Mouse (Mus musculus) kidney, postnatal 36 days (tissue): ENCODE data around the gene Rbm15.
"Not testable (repeated sequence)": the region's sequence is repeated elsewhere in the genome, so short reads cannot be mapped to it uniquely, and the experiment has no call there.

ENCODE experiments used
- DNase-seq, 2 experiments: peaks; one replicate each; pipeline ENCODE4 v3.0.0; 2021 to 2022; ENCODE audit warnings: mixed read lengths in 2 of 2

Gene Rbm15

DNA sequence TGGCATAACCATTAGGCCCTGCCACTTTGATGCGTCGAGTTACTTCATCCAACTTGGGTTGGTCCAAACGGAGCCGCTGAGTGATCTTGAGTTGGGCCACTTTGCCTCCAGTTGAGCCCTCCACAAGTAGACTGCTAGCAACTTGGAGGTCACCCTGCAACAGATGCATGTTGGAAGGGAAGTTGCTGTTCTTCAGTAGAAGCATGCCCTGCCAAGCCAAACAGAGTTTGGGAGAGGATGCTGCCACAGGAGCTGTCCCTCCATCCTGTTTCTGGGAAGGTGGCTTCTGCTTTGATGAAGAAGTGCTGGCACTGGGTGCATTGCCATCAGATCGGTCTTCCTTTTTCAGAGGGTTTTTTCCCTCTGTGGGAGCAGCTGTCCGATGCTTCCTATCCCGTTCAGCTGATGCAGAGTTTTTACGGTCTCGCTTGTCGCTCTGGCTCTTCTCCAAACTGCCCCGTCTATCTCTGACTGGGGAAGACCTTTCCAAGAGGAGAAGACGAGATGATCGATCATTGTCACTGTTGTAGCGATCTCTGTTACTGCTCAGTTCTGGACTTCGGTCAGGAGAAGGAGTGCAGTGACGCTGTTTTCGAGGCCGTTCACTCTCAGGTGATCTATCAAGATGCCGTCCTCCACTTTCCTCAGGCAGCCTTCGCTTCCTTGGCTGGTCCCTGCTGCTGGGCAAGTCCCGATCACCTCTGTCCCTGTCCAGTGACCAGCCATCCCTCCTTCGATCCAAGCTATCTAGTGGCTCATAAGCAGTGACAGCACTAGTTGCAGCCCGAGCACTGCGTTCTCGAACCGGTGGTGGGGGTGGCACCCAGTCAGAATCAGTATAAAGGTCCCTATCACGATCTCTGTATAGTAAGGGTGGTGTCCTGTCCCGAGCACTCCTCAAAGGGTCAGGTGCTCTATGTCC lies 2.7 kb downstream of the Rbm15 start:
- peak; percentile 19 to 51 for DNase-seq

DNA sequence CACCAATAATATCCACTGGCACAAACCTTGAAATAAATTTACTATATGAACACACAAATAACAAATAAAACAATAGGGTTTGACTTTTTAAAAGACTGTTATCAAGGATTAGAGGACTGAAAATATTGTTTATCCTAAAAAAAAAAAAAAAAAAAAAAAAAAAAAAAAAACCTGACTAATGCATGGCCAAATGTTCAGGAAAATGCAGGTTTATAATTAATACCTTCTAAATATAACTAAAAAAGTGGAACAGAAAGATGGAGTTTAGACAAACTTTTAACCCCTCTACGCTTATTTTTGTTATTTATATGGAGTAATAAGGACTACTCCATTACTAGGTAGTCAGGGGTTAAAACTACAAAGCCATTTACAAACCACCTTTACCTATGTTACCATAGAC lies 7.0 kb downstream of the Rbm15 start:
- no peak for DNase-seq

DNA sequence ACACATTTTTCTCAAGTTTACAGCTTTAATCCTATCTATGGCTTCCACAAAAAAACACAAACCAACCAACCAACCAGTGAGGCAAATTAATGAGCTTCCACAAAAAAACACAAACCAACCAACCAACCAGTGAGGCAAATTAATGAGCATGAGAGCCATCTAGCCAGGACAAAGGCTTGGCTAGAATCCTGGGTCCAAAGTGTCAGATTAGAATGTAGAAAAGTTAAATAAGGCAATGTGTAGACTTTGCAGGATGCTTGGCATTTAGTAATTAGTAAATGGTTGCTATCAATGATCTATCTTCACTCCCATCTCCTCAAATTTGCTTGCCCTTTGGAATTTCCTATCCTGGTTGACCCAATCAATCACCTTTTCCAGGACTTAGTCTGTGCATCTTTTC lies 11.7 kb downstream of the Rbm15 start:
- peak; percentile 38 to 54 for DNase-seq

DNA sequence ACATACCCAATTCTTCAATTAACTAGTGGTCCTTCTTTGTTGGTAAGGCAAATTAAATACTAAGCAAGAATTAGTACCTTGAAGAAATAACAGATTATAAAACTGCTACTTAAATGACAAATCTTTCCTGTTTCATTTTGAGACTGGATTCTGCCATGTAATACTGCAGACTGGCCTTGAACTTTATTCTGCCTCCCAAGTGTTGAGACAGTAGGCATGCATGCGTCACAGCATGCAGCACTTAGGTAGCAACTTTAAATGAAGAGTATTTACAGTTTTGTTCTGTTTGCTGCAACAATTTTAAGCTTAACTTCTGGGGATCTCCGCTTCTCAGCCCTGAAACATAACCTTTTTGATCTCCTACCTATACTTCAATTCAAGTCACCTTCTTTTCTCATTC lies 12.3 kb downstream of the Rbm15 start:
- no peak for DNase-seq

DNA sequence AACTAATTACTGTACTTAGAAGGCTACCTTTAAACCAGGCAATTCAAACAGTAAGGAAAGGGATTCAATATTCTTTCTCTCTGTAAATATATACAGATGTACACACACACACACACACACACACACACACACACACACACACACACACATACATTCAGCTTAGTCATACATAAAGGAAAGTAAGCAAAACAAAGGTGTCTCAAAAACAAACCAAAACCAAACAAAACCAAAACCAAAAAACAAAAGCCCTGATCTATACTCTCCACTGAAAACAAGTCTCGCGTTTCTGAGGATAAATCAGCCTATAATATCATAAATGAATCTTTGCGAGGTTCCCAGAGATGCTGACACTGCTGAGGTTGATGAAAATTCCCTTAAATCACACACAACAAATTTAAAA lies 16.1 kb downstream of the Rbm15 start:
- DNase-seq, result no peak

DNA sequence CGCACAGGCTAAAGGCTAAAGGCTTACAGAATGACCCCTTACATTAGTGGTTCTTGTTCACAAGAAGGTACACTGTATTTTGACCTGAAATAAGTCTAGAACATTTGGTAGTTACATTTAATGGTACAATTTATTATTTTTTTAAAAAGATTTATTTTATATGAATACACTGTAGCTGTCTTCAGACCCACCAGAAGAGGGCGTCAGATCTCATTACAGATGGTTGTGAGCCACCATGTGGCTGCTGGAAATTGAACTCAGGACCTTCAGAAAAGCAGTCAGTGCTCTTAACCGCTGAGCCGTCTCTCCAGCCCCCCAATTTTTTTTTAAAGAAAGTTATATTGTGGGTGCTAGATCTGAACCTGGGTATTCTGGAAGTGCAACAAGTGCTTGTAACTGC lies 36.6 kb downstream of the Rbm15 start:
- not testable (repeated sequence) for DNase-seq

DNA sequence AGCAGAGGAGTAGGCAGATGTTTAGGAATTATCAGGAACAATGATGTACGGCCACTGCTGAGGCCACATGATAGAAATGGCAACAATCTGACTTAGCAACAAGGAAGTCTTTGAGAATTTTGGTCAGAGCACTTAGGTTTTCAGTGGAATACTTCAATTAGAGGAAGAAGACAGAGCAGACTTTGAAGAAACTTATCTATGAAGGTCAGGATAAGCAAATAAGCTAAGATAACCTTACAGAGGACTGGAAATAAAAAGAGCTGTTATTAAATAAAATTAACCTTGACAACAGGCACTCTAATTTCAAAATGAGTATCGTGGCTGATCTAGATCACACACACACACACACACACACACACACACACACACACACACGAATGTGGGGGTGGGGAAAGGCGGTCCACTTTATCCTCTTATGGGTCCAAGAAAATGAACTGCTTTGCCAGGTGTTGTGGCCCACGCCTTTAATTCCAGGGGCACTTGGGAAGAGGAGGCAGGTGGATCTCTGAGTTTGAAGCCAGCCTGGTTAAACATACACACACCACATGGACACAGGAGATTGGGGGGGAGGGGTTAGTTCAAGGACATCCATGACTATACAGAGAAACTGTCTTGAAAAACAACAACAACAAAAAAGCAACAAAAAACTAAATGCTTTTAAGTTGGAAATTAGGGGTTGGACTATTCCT lies 37.7 kb downstream of the Rbm15 start:
- peak in 1 of 2 experiments; percentile 21 for DNase-seq

DNA sequence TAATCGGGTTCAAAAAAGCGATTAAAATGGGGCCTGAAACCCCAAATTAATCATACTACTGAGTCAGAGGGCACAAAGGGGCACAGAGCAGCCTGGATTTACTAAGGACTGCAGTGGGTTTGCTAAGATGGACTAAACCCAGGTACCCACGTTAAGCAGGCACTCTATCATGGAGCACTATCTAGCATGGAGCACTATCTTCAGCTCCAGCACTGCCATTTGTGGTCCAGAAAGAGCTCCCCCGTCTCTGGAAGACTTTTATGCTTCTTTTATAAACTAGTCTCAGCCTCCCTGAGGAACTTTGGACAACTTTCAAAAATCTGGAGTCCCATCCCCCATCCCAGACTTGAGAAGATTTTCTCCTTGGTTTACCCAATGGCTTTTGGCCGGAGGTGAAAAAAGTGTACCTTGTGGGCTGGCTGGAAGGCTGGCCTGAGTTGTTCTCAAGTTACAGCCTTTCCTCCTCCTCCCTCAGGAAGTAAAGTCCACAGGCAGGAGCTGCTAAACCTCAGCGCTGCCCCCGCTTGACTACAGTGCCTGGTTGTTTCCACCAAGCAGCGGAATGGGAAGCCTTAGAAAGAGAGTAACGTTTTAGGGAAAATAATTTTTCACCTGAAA lies 42.6 kb downstream of the Rbm15 start, which contains the start of gene Slc16a4:
Gene Slc16a4 (plus strand): TSS at position 467 of the 618 bp plus-strand sequence.
- DNase-seq, result peak; percentile 87 to 94

DNA sequence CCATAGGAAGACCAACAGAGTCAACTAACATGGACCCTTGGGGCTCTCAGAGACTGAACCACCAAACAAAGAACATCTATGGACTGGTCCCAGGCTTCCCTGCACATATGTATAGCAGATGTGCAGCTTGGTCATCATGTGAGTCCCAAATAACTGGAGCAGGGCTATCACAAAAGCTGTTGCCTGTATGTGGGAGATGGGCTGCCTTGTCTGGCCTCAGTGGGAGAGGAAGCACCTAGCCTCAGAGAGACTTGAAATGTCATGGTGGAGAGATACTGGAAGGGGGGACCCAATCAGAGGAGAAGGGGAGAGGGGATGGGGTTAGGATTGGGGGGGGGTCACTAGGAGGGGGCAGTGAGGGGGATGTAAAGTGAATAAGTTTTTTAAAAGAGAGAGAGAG lies 46.1 kb downstream of the Rbm15 start:
- no peak for DNase-seq

DNA sequence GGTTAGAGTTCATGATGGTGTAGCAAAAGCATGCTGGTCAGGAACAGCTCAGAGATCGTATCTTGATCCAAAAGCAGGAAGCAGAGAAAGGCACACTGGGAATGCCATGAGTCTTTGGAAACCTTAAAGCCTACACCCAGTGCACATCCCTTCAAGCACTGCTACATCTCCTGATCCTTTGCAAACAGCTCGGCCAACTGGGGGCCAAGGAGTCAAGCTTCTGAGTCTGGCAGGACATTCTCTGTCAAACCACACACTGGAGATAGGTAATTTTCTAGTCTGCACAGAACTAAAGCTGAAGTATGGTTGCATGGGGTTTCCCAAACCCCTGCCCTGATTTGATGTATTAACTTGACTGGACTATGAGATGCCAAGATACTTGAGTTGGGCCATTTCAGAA lies 47.4 kb downstream of the Rbm15 start:
- no peak for DNase-seq

DNA sequence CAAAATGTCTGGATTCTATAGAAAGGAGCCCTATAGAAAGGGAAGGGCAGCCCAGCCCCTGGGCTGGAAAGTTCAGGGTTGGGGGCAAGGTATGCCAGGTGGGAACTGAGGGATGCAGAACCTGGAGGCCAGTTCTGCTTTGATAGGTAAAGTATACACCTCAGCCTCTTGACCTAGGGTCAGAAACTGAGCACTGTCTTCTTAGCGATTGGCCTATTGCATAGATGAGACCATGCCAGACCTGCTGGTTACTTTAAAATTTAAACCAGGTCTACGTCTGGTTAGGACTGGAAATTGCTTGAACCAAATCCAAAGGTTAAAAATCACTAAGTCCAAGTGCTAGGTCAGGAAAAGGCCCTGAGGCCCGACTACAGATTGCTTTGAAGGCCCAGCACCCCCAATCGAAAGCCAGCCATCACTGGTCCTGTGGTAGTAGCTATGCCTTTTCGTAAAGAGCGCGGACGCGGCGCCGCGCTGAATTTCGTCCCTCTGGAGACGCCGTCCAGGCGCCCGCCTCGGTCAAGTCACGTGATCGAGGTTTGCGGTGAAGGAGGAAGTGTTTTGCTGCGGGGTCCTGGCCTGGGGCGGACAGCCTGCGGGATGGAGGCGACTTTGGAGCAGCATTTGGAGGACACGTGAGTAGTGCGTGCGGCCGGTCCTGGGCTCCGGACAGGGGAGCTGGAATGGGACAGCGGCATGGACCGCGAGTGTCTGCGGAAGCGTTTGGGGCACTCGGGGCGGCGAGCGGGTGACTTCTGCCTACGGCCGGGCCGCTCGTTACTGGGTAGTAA lies 54.8 kb downstream of the Rbm15 start, which contains the start of gene Lamtor5:
Gene Lamtor5 (plus strand): TSS at position 380 of the 791 bp plus-strand sequence.
- peak; percentile 92 to 93 for DNase-seq

DNA sequence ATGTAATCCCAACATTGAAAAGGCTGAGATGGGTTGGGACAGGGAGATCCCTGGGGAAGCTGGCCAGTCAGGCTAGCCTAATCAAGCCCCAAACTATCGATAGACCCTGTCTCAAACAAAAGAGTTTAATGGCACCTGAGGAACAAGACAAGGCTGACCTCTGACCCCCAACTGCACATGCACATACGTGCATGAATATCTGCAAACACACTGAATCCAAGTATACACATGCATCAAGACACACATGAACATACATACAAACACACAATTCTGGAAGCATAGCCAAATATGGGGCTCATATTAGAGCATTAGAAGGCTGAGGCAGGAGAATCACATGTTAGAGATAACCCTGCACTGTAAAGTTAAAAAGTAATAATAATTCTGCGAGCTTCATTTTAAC lies 56.8 kb downstream of the Rbm15 start:
- DNase-seq, result no peak

DNA sequence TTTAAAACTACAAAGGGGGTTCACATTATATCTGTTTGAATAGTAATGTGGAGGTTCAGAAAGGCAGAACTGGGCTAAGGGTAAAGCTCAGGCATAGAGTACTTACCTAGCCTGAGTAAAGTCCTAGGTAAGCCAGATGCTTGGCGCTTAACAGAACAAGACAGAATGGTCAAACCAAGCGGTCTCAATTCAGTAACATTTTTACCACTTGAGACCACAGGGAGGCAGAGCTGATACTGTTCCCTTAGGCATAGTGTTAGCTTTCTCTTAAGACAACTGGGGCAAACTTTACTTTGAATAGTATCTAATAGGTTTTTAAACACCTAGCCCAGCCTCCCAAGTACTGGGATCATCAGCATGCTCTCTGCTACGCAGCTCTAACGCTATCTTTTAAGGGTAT lies 57.5 kb downstream of the Rbm15 start:
- peak; percentile 36 to 51 for DNase-seq
